Mouse (Mus musculus): Measurements from ENCODE around the gene Capzb. TPM values are rescaled to one million over a fixed set of nuclear protein-coding genes. Genes with fewer than 3 reads are reported as not detected.
A peak's percentile ranks its signal among the peaks of the same experiment; 100 is the strongest.

Gene Capzb
- polyA plus RNA-seq, 1 experiment from 2014 or later: 376 TPM

- 46% methylated on average over 17 of the region's 17 CpGs for WGBS
- H3K27ac ChIP-seq (replicated peaks): 0 out of 2 replicates have a peak overlapping the region, but pooled peaks have one; percentile 32
- H3K9me3 ChIP-seq: peaks cover 8% of the 10 kb centered on the region
- no peaks in the 10 kb centered on the region for H3K36me3 ChIP-seq
- no peak overlapping the region for H3K4me2 ChIP-seq
- no peaks in the 10 kb centered on the region for H3K27me3 ChIP-seq (replicated peaks)
- no peak overlapping the region for H3K4me3 ChIP-seq
- no peak for ATAC-seq (ENCODE audit: extremely low read depth, insufficient number of reproducible peaks, low FRiP score, low TSS enrichment)
- no peak overlapping the region for H3K9ac ChIP-seq
- peaks cover 15% of the 10 kb centered on the region for H3K4me1 ChIP-seq
Observed at GRCm38 (mm10) chr4:139179731-139180625, 12.7 kb upstream of the Capzb start.

- Histone ChIP-seq H3K27me3 (replicated peaks) (no peaks in the 10 kb centered on the region), H3K9ac (no peak overlapping the region; the same call in 1 of the 2 replicates), H3K4me2 (no peak overlapping the region), H3K4me1 (peaks cover 11% of the 10 kb centered on the region), H3K4me3 (no peak overlapping the region), H3K27ac (replicated peaks) (no peak overlapping the region), H3K9me3 (peaks cover 8% of the 10 kb centered on the region), H3K36me3 (no peaks in the 10 kb centered on the region)
- no peak for ATAC-seq (ENCODE audit: extremely low read depth, insufficient number of reproducible peaks, low FRiP score, low TSS enrichment)
Observed at GRCm38 (mm10) chr4:139182511-139182910, 10.2 kb upstream of the Capzb start.

GRCm38 (mm10) chr4:139185766-139186442, 6.8 kb upstream of the Capzb start:
- no peak overlapping the region for H3K4me2 ChIP-seq
- peaks cover 3% of the 10 kb centered on the region; the same call in 1 of the 2 replicates for H3K4me1 ChIP-seq
- no peaks in the 10 kb centered on the region for H3K9me3 ChIP-seq
- no peak overlapping the region for H3K4me3 ChIP-seq
- no peak for ATAC-seq (ENCODE audit: extremely low read depth, insufficient number of reproducible peaks, low FRiP score, low TSS enrichment)
- 78% methylated on average over 5 of the region's 5 CpGs for whole genome bisulfite sequencing
- H3K36me3 ChIP-seq: no peaks in the 10 kb centered on the region; the same call in 1 of the 2 replicates
- no peak overlapping the region for H3K9ac ChIP-seq
- no peaks in the 10 kb centered on the region for H3K27me3 ChIP-seq (replicated peaks)
- H3K27ac ChIP-seq (replicated peaks): no peak overlapping the region

- peaks cover 15% of the 10 kb centered on the region for H3K4me1 ChIP-seq
- H3K27ac ChIP-seq (replicated peaks): no peak overlapping the region
- H3K4me3 ChIP-seq: no peak overlapping the region
- H3K9ac ChIP-seq: no peak overlapping the region
- H3K36me3 ChIP-seq: no peaks in the 10 kb centered on the region; the same call in 1 of the 2 replicates
- H3K9me3 ChIP-seq: no peaks in the 10 kb centered on the region
- no peaks in the 10 kb centered on the region for H3K27me3 ChIP-seq (replicated peaks)
- H3K4me2 ChIP-seq: no peak overlapping the region
- 78% methylated on average over 11 of the region's 11 CpGs for WGBS
- no peak for ATAC-seq (ENCODE audit: extremely low read depth, insufficient number of reproducible peaks, low FRiP score, low TSS enrichment)
Observed at GRCm38 (mm10) chr4:139187930-139188329, 4.8 kb upstream of the Capzb start.

- WGBS: 14% methylated on average over 19 of the region's 19 CpGs
- ATAC-seq (ENCODE audit: extremely low read depth, insufficient number of reproducible peaks, low FRiP score, low TSS enrichment): peak; percentile 65
- Histone ChIP-seq H3K36me3 (no peaks in the 10 kb centered on the region; the same call in 1 of the 2 replicates), H3K27me3 (replicated peaks) (no peaks in the 10 kb centered on the region), H3K4me3 (peak overlapping the region; percentile 98), H3K9ac (peak overlapping the region; percentile 87), H3K9me3 (no peaks in the 10 kb centered on the region), H3K4me2 (peak overlapping the region; percentile 75), H3K4me1 (peaks cover 49% of the 10 kb centered on the region), H3K27ac (replicated peaks) (peak overlapping the region; percentile 90)
Observed at GRCm38 (mm10) chr4:139191605-139192498, 847 bp upstream of the Capzb start.

GRCm38 (mm10) chr4:139193176-139194093, 736 bp downstream of the Capzb start:
- Histone ChIP-seq H3K27me3 (replicated peaks) (no peaks in the 10 kb centered on the region), H3K9me3 (no peaks in the 10 kb centered on the region), H3K4me1 (peaks cover 65% of the 10 kb centered on the region), H3K36me3 (no peaks in the 10 kb centered on the region; the same call in 1 of the 2 replicates), H3K27ac (replicated peaks) (peak overlapping the region; percentile 92), H3K4me2 (peak overlapping the region; percentile 98), H3K4me3 (peak overlapping the region; percentile 98), H3K9ac (peak overlapping the region; percentile 99)
- 4% methylated on average over 35 of the region's 35 CpGs for WGBS
- ATAC-seq (ENCODE audit: extremely low read depth, insufficient number of reproducible peaks, low FRiP score, low TSS enrichment): peak; percentile 3; the same call in 1 of the 2 replicates

GRCm38 (mm10) chr4:139195101-139195500, 2.4 kb downstream of the Capzb start:
- no peak for ATAC-seq (ENCODE audit: extremely low read depth, insufficient number of reproducible peaks, low FRiP score, low TSS enrichment)
- Histone ChIP-seq H3K4me2 (peak overlapping the region; percentile 98), H3K4me3 (peak overlapping the region; percentile 98; the same call in 1 of the 2 replicates), H3K4me1 (peaks cover 76% of the 10 kb centered on the region), H3K9ac (peak overlapping the region; percentile 99), H3K36me3 (peaks cover 12% of the 10 kb centered on the region), H3K27ac (replicated peaks) (no peak overlapping the region), H3K9me3 (no peaks in the 10 kb centered on the region), H3K27me3 (replicated peaks) (no peaks in the 10 kb centered on the region)
- WGBS: 74% methylated on average over 5 of the region's 5 CpGs

- Histone ChIP-seq H3K4me3 (peak overlapping the region; percentile 2; the same call in 1 of the 2 replicates), H3K4me1 (peaks cover 80% of the 10 kb centered on the region), H3K9me3 (no peaks in the 10 kb centered on the region), H3K36me3 (peaks cover 22% of the 10 kb centered on the region), H3K9ac (peak overlapping the region; percentile 53), H3K27ac (replicated peaks) (peak overlapping the region; percentile 66), H3K4me2 (peak overlapping the region; percentile 21), H3K27me3 (replicated peaks) (no peaks in the 10 kb centered on the region)
- ATAC-seq (ENCODE audit: extremely low read depth, insufficient number of reproducible peaks, low FRiP score, low TSS enrichment): no peak
- 38% methylated on average over 6 of the region's 6 CpGs for WGBS
Observed at GRCm38 (mm10) chr4:139196464-139196863, 3.8 kb downstream of the Capzb start.

GRCm38 (mm10) chr4:139196949-139197348, 4.2 kb downstream of the Capzb start:
- Histone ChIP-seq H3K4me2 (peak overlapping the region; percentile 21), H3K9me3 (no peaks in the 10 kb centered on the region), H3K4me3 (no peak overlapping the region), H3K9ac (peak overlapping the region; percentile 62), H3K27me3 (replicated peaks) (no peaks in the 10 kb centered on the region), H3K27ac (replicated peaks) (peak overlapping the region; percentile 66), H3K4me1 (peaks cover 79% of the 10 kb centered on the region), H3K36me3 (peaks cover 26% of the 10 kb centered on the region)
- 53% methylated on average over 6 of the region's 6 CpGs for WGBS
- ATAC-seq (ENCODE audit: extremely low read depth, insufficient number of reproducible peaks, low FRiP score, low TSS enrichment): no peak

- H3K27ac ChIP-seq (replicated peaks): peak overlapping the region; percentile 66
- H3K9me3 ChIP-seq: no peaks in the 10 kb centered on the region
- H3K4me2 ChIP-seq: peak overlapping the region; percentile 21
- H3K9ac ChIP-seq: peak overlapping the region; percentile 62
- H3K4me1 ChIP-seq: peaks cover 83% of the 10 kb centered on the region
- ATAC-seq (ENCODE audit: extremely low read depth, insufficient number of reproducible peaks, low FRiP score, low TSS enrichment): no peak
- peaks cover 29% of the 10 kb centered on the region for H3K36me3 ChIP-seq
- 45% methylated on average over 5 of the region's 5 CpGs for WGBS
- H3K4me3 ChIP-seq: no peak overlapping the region
- H3K27me3 ChIP-seq (replicated peaks): no peaks in the 10 kb centered on the region
Observed at GRCm38 (mm10) chr4:139197453-139197852, 4.8 kb downstream of the Capzb start.
